Mouse (Mus musculus) macrophage (primary cell): Measurements from ENCODE around the gene Rp9. TPM values are rescaled to one million over a fixed set of nuclear protein-coding genes. Genes with fewer than 3 reads are reported as not detected.

Source experiments
- H3K27ac ChIP-seq: fragments of 350-480 bp; formaldehyde crosslinking; 2 replicates; pipeline ENCODE4 v1.9.0; 2021
- H3K36me3 ChIP-seq: fragments of 350-480 bp; formaldehyde crosslinking; 2 replicates; pipeline ENCODE4 v1.9.0; 2021; ENCODE audit errors: inconsistent target
- H3K4me3 ChIP-seq: fragments of 350-480 bp; formaldehyde crosslinking; 2 replicates; pipeline ENCODE4 v1.9.0; 2021; ENCODE audit errors: inconsistent target
- H3K79me2 ChIP-seq: fragments of 350-480 bp; formaldehyde crosslinking; 2 replicates; pipeline ENCODE4 v1.9.0; 2021; ENCODE audit errors: inconsistent target
- WGBS: methylation state at CpG from one replicate; pipeline ENCODE4 v1.1.7; 2026; ENCODE audit warnings: inconsistent platforms; ENCODE audit not compliant: missing documents; 5-methylcytosine and 5-hydroxymethylcytosine counted together
- polyA plus RNA-seq: library from polyadenylated mRNA; stranded (reverse); fragments of 250-400 nt; gene quantifications from 3 replicates; pipeline ENCODE4 v1.2.4, GENCODE M21; 2018; ENCODE audit warnings: inconsistent platforms

Gene Rp9
- polyA plus RNA-seq, 1 experiment from 2014 or later: 49.9 TPM

- Histone ChIP-seq H3K27ac (no peak overlapping the region), H3K36me3 (peaks cover 40% of the 10 kb centered on the region), H3K79me2 (no peaks in the 10 kb centered on the region)
Observed at GRCm38 (mm10) chr9:22447213-22447612, 22.3 kb downstream of the Rp9 start.

DNA sequence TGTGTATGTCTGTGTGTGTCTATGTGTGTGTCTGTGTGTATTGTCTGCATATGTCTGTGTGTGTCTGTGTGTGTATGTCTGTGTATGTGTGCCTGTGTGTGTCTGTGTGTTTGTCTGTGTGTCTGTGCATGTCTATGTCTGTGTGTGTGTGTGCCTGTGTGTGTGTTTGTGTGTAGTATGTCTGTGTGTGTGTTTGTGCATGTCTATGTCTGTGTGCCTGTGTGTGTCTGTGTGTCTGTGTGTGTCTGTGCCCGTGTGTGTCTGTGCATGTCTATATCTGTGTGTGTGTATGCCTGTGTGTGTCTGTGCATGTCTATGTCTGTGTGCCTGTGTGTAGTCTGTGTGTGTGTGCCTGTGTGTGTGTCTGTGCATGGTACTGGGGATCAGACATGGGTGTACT is 24.4 kb downstream of the Rp9 start:
- Histone ChIP-seq H3K4me3 (no peak overlapping the region), H3K36me3 (peaks cover 22% of the 10 kb centered on the region; the same call in 1 of the 2 replicates), H3K27ac (no peak overlapping the region), H3K79me2 (no peaks in the 10 kb centered on the region)
- WGBS: 100% methylated on average over 1 of the region's 1 CpGs

More at GRCm38 (mm10) chr9:22447213-22447612, 22.3 kb downstream of the Rp9 start:
- 57% methylated on average over 5 of the region's 5 CpGs for WGBS
- no peak overlapping the region for H3K4me3 ChIP-seq

GRCm38 (mm10) chr9:22443157-22443556 is 26.4 kb downstream of the Rp9 start:
- no peak overlapping the region for H3K4me3 ChIP-seq
- H3K79me2 ChIP-seq: no peaks in the 10 kb centered on the region
- H3K27ac ChIP-seq: no peak overlapping the region
- peaks cover 3% of the 10 kb centered on the region; the same call in 1 of the 2 replicates for H3K36me3 ChIP-seq
- 55% methylated on average over 10 of the region's 10 CpGs for WGBS

DNA sequence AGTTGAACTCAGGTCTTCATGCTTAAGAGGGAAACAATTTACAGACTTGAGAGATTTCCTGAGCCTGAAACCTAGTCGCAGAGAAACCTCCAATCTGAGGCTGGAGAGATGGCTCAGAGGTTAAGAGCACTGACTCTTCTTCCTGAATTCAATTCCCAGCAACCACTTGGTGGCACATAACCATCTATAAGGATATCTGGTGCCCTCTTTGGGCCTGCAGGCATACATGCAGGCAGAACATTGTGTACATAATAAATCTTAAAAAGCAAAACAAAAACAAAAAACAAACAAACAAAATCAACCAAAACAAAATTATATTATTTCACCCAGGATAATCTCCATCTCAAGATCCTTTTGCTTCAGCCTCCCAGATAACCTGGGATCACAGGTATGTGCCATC is 30.7 kb downstream of the Rp9 start:
- no peak overlapping the region for H3K4me3 ChIP-seq
- 93% methylated on average over 1 of the region's 1 CpGs for WGBS
- H3K79me2 ChIP-seq: no peaks in the 10 kb centered on the region
- H3K27ac ChIP-seq: no peak overlapping the region
- no peaks in the 10 kb centered on the region for H3K36me3 ChIP-seq

DNA sequence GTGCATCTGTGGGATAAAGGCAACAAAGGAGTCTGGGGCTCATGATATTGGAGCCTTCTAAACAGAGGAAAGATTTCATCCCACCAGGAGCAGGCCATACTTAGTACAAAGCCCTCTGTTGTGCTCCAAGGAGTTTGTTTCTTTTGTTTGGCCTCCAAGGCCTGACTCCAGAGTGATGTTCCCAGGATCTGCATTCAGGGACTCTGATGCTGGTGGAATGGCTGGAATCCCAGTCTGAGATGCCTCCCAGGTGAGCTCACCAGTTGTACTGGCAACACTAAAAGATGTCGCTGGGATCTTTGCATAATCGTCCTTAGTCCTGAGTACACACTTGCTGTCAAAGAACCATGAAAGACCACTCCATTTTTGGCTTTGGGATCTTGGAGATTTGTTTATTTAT is 35.4 kb downstream of the Rp9 start:
- Histone ChIP-seq H3K4me3 (no peak overlapping the region), H3K36me3 (no peaks in the 10 kb centered on the region), H3K79me2 (no peaks in the 10 kb centered on the region), H3K27ac (no peak overlapping the region)
- WGBS: 91% methylated on average over 2 of the region's 2 CpGs

DNA sequence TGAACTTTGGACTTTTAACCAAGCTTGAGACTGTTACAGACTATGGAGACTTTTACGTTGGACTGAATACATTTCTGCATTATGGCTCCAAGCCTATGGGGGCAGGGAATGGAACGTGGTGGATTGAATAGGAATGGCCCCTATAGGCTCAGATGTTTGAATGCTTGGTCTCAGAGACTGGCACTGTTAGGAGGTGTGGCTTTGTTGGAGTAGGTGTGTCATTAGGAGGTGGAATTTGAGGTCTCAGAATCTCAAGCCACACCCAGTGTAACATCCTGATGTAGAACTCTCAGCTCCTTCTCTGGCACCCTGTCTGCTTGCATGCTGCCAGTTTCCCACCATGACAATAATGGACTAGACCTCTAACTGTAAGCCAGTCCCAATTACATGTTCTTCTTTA is 36.3 kb downstream of the Rp9 start:
- no peak overlapping the region for H3K27ac ChIP-seq
- H3K4me3 ChIP-seq: no peak overlapping the region
- H3K36me3 ChIP-seq: no peaks in the 10 kb centered on the region
- WGBS: 92% methylated on average over 2 of the region's 2 CpGs
- no peaks in the 10 kb centered on the region for H3K79me2 ChIP-seq

DNA sequence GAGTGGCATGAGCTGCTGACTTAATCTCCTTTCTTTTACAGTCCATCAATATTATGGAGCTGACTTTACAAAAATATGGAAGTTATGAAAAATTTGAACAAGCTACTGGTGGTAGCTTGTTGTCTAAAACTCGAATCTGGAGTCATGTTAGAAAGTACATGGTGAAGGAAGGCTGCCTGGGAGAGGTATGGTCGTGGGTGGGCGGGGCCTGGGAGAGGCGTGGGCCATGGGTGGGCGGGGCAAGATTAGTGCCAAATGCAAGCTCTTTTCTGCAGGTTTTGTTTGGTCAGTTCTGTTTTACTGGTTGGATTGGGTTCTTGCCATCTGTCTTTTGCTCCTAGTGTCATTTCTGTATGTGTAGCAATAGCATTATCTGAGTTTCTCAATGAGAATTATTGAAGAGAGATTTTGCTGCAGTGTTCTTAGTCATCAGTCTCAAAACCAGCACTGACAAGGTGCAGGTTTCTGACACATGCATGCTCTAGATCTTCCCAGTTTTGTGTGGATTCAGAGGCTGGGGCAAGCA is 39.2 kb downstream of the Rp9 start:
- no peaks in the 10 kb centered on the region for H3K79me2 ChIP-seq
- no peaks in the 10 kb centered on the region for H3K36me3 ChIP-seq
- no peak overlapping the region for H3K4me3 ChIP-seq
- 30% methylated on average over 4 of the region's 5 CpGs for WGBS
- no peak overlapping the region for H3K27ac ChIP-seq

GRCm38 (mm10) chr9:22429533-22430241 is 39.9 kb downstream of the Rp9 start:
- WGBS: 48% methylated on average over 14 of the region's 15 CpGs
- Histone ChIP-seq H3K27ac (no peak overlapping the region), H3K4me3 (no peak overlapping the region), H3K36me3 (no peaks in the 10 kb centered on the region), H3K79me2 (no peaks in the 10 kb centered on the region)

- Histone ChIP-seq H3K4me3 (no peak overlapping the region), H3K36me3 (no peaks in the 10 kb centered on the region), H3K79me2 (no peaks in the 10 kb centered on the region), H3K27ac (no peak overlapping the region)
- WGBS: 91% methylated on average over 14 of the region's 14 CpGs
Observed at GRCm38 (mm10) chr9:22428666-22429410, 40.7 kb downstream of the Rp9 start.

DNA sequence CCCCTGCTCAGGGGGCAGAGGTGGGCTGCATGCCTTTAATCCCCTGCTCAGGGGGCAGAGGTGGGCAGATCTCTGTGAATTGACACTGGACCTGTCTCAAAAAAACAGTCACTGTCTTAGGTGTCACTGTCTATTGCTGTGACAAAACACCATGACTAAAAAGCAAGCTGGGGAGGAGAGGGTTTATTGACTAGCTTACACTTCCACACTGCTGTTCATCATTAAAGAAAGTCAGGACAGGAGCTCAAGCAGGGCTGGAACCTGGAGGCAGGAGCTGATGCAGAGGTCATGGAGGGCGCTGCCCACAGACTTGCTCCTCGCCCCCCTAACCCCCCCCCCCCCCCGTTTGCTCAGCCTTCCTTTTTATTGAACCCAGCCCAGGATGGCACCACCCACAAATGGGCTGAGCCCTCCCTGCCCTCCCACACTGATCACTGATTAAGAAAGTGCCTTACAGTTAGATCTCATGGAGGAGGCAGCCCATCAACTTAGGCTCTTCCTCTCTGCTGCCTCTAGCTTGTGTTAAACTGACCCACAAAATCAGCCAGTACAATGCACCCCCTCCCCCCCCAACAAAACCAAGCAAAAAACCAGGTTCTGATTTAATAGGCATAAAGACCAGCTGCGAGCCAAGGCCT is 41.4 kb downstream of the Rp9 start:
- Histone ChIP-seq H3K36me3 (no peaks in the 10 kb centered on the region), H3K4me3 (no peak overlapping the region), H3K79me2 (no peaks in the 10 kb centered on the region), H3K27ac (no peak overlapping the region)
- 55% methylated on average over 4 of the region's 4 CpGs for WGBS

DNA sequence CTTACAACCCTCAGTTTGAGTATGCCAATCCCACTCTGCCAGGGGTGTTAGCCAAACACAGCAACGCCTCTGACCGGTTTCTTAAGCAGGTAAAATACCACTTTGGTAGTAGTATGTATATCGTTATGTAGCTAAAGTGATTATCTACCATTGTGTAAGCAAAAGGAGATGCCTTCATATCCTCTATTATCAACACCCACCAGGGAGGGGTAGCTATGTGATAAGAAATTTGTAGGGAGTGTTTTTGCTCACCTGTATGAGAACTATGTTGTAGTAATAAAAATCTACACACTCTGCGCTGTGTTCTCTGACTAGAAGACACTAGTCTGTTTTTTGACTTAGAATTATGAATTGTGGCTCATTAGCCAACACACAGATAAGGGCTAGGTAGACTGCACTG is 44.8 kb downstream of the Rp9 start:
- no peak overlapping the region for H3K27ac ChIP-seq
- no peaks in the 10 kb centered on the region for H3K36me3 ChIP-seq
- H3K4me3 ChIP-seq: no peak overlapping the region
- H3K79me2 ChIP-seq: no peaks in the 10 kb centered on the region
- 95% methylated on average over 4 of the region's 4 CpGs for WGBS

DNA sequence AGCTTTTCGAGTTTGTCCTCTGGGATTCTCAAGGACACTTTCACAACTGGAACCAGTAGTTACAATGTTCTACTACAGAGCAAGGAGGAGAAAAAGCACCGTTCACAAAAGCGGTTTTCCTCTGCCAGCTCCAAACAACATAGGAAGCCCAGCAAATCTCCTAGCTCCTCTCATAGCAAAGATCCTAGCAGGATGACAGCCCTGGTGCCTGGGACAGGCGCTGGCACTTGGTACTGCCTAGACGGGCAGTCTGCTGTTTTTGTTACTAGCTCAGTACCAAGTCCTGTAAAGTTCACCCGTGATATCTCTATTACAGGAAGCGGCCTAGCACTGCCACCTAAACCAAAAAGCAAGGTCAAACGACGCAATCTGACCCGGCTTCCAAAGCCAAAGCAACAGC is 45.3 kb downstream of the Rp9 start:
- no peaks in the 10 kb centered on the region for H3K79me2 ChIP-seq
- H3K4me3 ChIP-seq: no peak overlapping the region
- H3K27ac ChIP-seq: no peak overlapping the region
- 82% methylated on average over 10 of the region's 10 CpGs for WGBS
- H3K36me3 ChIP-seq: no peaks in the 10 kb centered on the region

DNA sequence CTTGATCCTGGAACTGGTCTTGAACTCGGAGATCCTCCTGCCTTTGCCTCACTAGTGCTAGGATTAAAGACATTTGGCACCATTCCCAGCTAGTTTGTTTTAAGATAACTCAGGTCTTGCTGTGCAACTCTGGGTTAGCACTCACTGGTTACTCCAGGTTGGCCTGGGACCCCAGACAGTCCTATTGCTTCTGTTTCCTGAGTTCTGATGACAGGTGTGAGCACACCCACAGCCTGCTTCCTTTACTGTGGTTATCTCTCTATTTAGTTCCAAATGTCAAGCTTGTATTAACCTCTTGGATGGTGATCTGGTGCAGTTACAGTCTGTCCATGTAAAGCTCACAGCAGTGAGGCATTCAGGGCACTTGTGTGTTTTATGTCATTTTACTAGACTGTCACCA is 46.0 kb downstream of the Rp9 start:
- WGBS: 75% methylated on average over 1 of the region's 1 CpGs
- H3K27ac ChIP-seq: no peak overlapping the region
- no peak overlapping the region for H3K4me3 ChIP-seq
- no peaks in the 10 kb centered on the region for H3K36me3 ChIP-seq
- H3K79me2 ChIP-seq: no peaks in the 10 kb centered on the region

GRCm38 (mm10) chr9:22422559-22422958 is 47.0 kb downstream of the Rp9 start:
- WGBS: 92% methylated on average over 1 of the region's 1 CpGs
- no peaks in the 10 kb centered on the region for H3K79me2 ChIP-seq
- no peaks in the 10 kb centered on the region for H3K36me3 ChIP-seq
- H3K4me3 ChIP-seq: no peak overlapping the region
- no peak overlapping the region for H3K27ac ChIP-seq

DNA sequence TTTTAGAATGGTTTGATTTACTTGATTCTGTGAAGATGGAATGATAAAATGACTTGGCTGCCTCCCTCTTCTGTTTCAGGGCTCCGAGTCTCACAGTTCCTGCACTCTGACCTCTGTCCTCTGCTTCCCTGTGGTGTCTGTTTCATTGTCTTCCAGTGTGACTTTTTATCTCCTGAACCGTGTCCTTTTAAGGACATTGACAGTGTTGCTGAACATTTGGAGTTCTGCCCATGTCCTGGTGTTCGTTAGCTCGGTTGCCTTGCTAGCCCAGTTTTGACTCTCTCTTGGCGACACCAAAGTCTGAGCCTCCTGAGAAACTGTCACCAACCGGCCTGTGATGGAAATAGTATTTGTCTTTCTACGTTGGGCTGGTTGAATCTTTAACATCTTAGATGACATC is 49.1 kb downstream of the Rp9 start:
- 91% methylated on average over 6 of the region's 7 CpGs for WGBS
- no peaks in the 10 kb centered on the region for H3K36me3 ChIP-seq

More for the DNA sequence above, 49.1 kb downstream of the Rp9 start:
- Histone ChIP-seq H3K27ac (no peak overlapping the region), H3K4me3 (no peak overlapping the region), H3K79me2 (no peaks in the 10 kb centered on the region)
